8 mouse cellular contexts compared by ENCODE assay signal in genomic region chr5:77029735-77030134, GRCm38 (mm10). TPM values are rescaled to one million over a fixed set of nuclear protein-coding genes. Genes with fewer than 3 reads are reported as not detected.
A peak's percentile ranks its signal among the peaks of the same experiment; 100 is the strongest.
DNase-seq lines count a peak whose midpoint lies in the region; ATAC-seq and TF ChIP-seq lines count a peak whose summit lies in the region.
"Had no signal": no experiment of that assay in that cellular context is flagged by ENCODE, and none has a peak within 500 bp of the region (broad histone marks: within the 10 kb centered on the region; RNA-seq: fewer than 3 reads in every experiment).

No protein-coding gene starts in this region.

- H3K4me2 ChIP-seq in liver, embryonic 16.5 days (ENCODE audit: low read depth, low read length) = no peak overlapping the region
- no peak overlapping the region for H3K4me2 ChIP-seq in stomach, postnatal 0 days (replicated peaks; ENCODE audit: low read depth)
- H3K4me2 ChIP-seq: heart, embryonic 13.5 days had no signal

- no peak overlapping the region for H3K9ac ChIP-seq in ES-Bruce4 (ENCODE audit: low read depth, poor library complexity, severe bottlenecking)
- no peak overlapping the region for H3K9ac ChIP-seq in liver, embryonic 16.5 days (ENCODE audit: low read depth, low read length)
- no peak overlapping the region for H3K9ac ChIP-seq in stomach, postnatal 0 days (ENCODE audit: low read length)
- H3K9ac ChIP-seq: heart, embryonic 13.5 days had no signal

- no peaks in the 10 kb centered on the region for H3K4me1 ChIP-seq in ES-Bruce4 (ENCODE audit: control insufficient read depth, insufficient read depth, low read length)
- no peaks in the 10 kb centered on the region; the same call in 1 of the 2 replicates for H3K4me1 ChIP-seq in liver, embryonic 16.5 days (ENCODE audit: control insufficient read depth, low read depth, low read length)
- no peaks in the 10 kb centered on the region for H3K4me1 ChIP-seq in stomach, postnatal 0 days (replicated peaks; ENCODE audit: control insufficient read depth, insufficient read depth)
- H3K4me1 ChIP-seq: heart, embryonic 13.5 days had no signal

- 63% methylated on average over 5 of the region's 5 CpGs for WGBS in liver, embryonic 16.5 days (ENCODE audit: insufficient replicate concordance)
- 76% methylated on average over 5 of the region's 5 CpGs for WGBS in stomach, postnatal 0 days

- H3K4me3 ChIP-seq in ES-Bruce4 (ENCODE audit: low read depth, low read length) = no peak overlapping the region
- no peak overlapping the region for H3K4me3 ChIP-seq in liver, embryonic 16.5 days (ENCODE audit: low read depth, low read length)
- H3K4me3 ChIP-seq in stomach, postnatal 0 days (ENCODE audit: low read depth, low read length) = no peak overlapping the region
- H3K4me3 ChIP-seq: heart, embryonic 13.5 days had no signal

- H3K9me3 ChIP-seq in ES-Bruce4 (replicated peaks; ENCODE audit: control insufficient read depth, insufficient read depth, low read length, poor library complexity, severe bottlenecking) = peaks cover 5% of the 10 kb centered on the region; the same call in 1 of the 2 replicates
- H3K9me3 ChIP-seq in liver, embryonic 16.5 days (replicated peaks; ENCODE audit: control insufficient read depth, low read length) = no peaks in the 10 kb centered on the region; the same call in 1 of the 2 replicates
- no peaks in the 10 kb centered on the region for H3K9me3 ChIP-seq in stomach, postnatal 0 days (ENCODE audit: control insufficient read depth, low read length)
- H3K9me3 ChIP-seq: heart, embryonic 13.5 days had no signal

- no peaks in the 10 kb centered on the region for H3K36me3 ChIP-seq in ES-Bruce4 (ENCODE audit: control insufficient read depth, insufficient read depth, low read length, poor library complexity, severe bottlenecking)
- H3K36me3 ChIP-seq in liver, embryonic 16.5 days (ENCODE audit: control insufficient read depth, insufficient read depth) = no peaks in the 10 kb centered on the region
- H3K36me3 ChIP-seq in stomach, postnatal 0 days (ENCODE audit: control insufficient read depth, insufficient read depth, low read length) = no peaks in the 10 kb centered on the region
- H3K36me3 ChIP-seq: heart, embryonic 13.5 days had no signal

- H3K27ac ChIP-seq in ES-Bruce4 (ENCODE audit: insufficient read depth, low read length) = no peak overlapping the region
- no peak overlapping the region for H3K27ac ChIP-seq in liver, embryonic 16.5 days (ENCODE audit: low read length)
- H3K27ac ChIP-seq in stomach, postnatal 0 days (replicated peaks) = no peak overlapping the region
- H3K27ac ChIP-seq: heart, embryonic 13.5 days had no signal

- peak; percentile 61 for TF ChIP-seq CTCF in ES-Bruce4 (IDR thresholded peaks at IDR 0.05; ENCODE audit: low read depth, low read length)
- peak; percentile 75 for TF ChIP-seq CTCF in stomach, postnatal 0 days (IDR thresholded peaks at IDR 0.05; ENCODE audit: low read depth)

- ATAC-seq in liver, embryonic 16.5 days (ENCODE audit: low read depth) = 0 out of 2 replicates have a peak, but pooled peaks have one; percentile 2
- ATAC-seq in stomach, postnatal 0 days (ENCODE audit: low FRiP score, low TSS enrichment) = no peak

- no peaks in the 10 kb centered on the region for H3K27me3 ChIP-seq in ES-Bruce4 (ENCODE audit: control insufficient read depth, insufficient read depth, low read length, poor library complexity, severe bottlenecking)
- no peaks in the 10 kb centered on the region for H3K27me3 ChIP-seq in liver, embryonic 16.5 days (ENCODE audit: control insufficient read depth, insufficient read depth, low read depth, low read length)
- H3K27me3 ChIP-seq in stomach, postnatal 0 days (ENCODE audit: control insufficient read depth, insufficient read depth, low read length) = no peaks in the 10 kb centered on the region
- H3K27me3 ChIP-seq: heart, embryonic 13.5 days had no signal

- TF ChIP-seq POLR2A in ES-Bruce4 (IDR thresholded peaks at IDR 0.05; ENCODE audit: insufficient read depth, low read length) = no peak

- peak; percentile 8 to 36 for DNase-seq in left cerebral cortex, adult 18-20 months (ENCODE audit: low spot score in 2 of 2)
- DNase-seq in left cerebral cortex, adult 11 months (ENCODE audit: low spot score) = no peak
- DNase-seq in adipocyte (ENCODE audit: low spot score) = peak; percentile 84
- DNase-seq in frontal cortex, postnatal 36 days (ENCODE audit: low spot score in 2 of 2) = peak; percentile 13 to 15
- peak; percentile 24 for DNase-seq in stomach, postnatal 0 days (ENCODE audit: low spot score)

- no peak for TF ChIP-seq EP300 in ES-Bruce4 (IDR thresholded peaks at IDR 0.05; ENCODE audit: insufficient read depth, low read depth, low read length)
- TF ChIP-seq EP300 in stomach, postnatal 0 days (optimal IDR thresholded peaks at IDR 0.05) = no peak

RNA-seq across cellular contexts. Expression of gene Thegl, which starts 13.9 kb away (rescaled TPM):
- under 1 TPM; 0.42 to 0.63 TPM for total RNA-seq in left cerebral cortex, adult 18-20 months (2021)
- not detected in 2 replicates for polyA plus RNA-seq in ES-Bruce4 (2011; ENCODE audit: insufficient read depth, insufficient read length, low read depth, missing spikeins)
- polyA plus RNA-seq in liver, embryonic 16.5 days (2015; fragmentation: Nextera tagmentation; extraction: Ambion mirVana) = 0.22 and 0.43 TPM in 2 replicates
- 0.08 TPM in 1 of 2 replicates, not detected in the other for polyA plus RNA-seq in stomach, postnatal 0 days (2015; fragmentation: Nextera tagmentation; extraction: Ambion mirVana)

RNA-seq across cellular contexts. Expression of gene Arl9, which starts 25.9 kb away (rescaled TPM):
- not detected for total RNA-seq in left cerebral cortex, adult 18-20 months (2021)
- not detected in 2 replicates for polyA plus RNA-seq in ES-Bruce4 (2011; ENCODE audit: insufficient read depth, insufficient read length, low read depth, missing spikeins)
- polyA plus RNA-seq in liver, embryonic 16.5 days (2015; fragmentation: Nextera tagmentation; extraction: Ambion mirVana) = 0.18 and 0.19 TPM in 2 replicates
- not detected in 2 replicates for polyA plus RNA-seq in stomach, postnatal 0 days (2015; fragmentation: Nextera tagmentation; extraction: Ambion mirVana)
- polyA plus RNA-seq: heart, embryonic 13.5 days had no signal

RNA-seq across cellular contexts. Expression of gene Srp72, which starts 55.3 kb away (rescaled TPM):
- total RNA-seq in left cerebral cortex, adult 18-20 months (2021) = 100 to 1,000 TPM in 1 of 2 experiments, 10 to 100 TPM in 1; 93.8 to 100 TPM
- polyA plus RNA-seq in ES-Bruce4 (2011; ENCODE audit: insufficient read depth, insufficient read length, low read depth, missing spikeins) = 165 and 172 TPM in 2 replicates
- 43.9 and 44.3 TPM in 2 replicates for polyA plus RNA-seq in liver, embryonic 16.5 days (2015; fragmentation: Nextera tagmentation; extraction: Ambion mirVana)
- 47.1 and 49.2 TPM in 2 replicates for polyA plus RNA-seq in stomach, postnatal 0 days (2015; fragmentation: Nextera tagmentation; extraction: Ambion mirVana)
